Mouse (Mus musculus) embryo, embryonic 10 days (tissue): ENCODE measurements around the gene Sorcs3.
A peak's percentile ranks its signal among the peaks of the same experiment; 100 is the strongest.

Experiments used
- DNase-seq: peaks from one replicate; pipeline ENCODE4 v3.0.0-alpha.2; 2015; ENCODE audit warnings: low spot score

The Sorcs3 gene

DNA sequence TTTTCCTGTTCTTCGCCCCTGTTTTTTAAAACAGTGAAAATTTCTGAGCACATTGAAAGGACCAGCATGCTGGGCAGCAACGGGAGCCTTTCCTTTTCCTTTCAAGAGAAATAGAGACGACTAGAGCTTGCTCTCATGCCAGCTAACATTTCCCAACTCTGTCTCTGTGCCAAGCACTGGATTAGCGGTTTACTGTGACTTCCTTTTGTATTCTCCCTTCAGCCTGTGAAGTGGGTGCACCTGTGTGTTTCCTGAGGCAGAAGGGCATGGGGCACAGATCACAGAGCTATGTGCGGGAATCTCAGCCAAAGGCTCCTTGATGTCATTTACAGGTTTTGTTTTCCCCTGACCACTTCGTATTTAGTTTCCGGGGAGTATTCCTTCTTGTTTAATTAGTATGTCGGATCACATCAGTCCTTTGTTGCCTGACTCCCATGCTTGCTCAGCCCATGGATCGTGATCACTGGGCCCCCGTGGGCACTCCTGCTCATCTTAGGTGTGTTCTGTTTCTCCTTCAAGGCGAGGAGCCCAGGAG lies 172.2 kb downstream of the Sorcs3 start:
- no peak for DNase-seq

DNA sequence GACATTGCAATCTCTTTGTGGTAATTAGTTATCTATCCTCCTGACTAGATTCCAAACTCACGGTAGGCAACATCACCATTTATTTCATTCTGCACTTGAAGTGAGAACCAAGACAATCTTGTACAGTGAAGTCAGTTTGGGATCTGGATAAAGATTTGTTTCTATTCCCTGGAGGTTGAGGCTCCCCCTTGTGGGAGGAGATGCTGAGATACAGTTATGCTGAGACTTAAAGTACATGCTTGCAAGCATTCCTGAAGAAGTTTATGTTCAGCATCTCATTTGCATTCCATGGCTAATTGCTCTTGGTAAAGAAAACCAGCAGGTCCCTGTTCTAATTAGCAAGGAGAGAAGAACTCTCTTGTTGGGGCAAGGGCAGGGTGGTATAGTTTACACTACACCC lies 185.7 kb downstream of the Sorcs3 start:
- DNase-seq: peak; percentile 15

DNA sequence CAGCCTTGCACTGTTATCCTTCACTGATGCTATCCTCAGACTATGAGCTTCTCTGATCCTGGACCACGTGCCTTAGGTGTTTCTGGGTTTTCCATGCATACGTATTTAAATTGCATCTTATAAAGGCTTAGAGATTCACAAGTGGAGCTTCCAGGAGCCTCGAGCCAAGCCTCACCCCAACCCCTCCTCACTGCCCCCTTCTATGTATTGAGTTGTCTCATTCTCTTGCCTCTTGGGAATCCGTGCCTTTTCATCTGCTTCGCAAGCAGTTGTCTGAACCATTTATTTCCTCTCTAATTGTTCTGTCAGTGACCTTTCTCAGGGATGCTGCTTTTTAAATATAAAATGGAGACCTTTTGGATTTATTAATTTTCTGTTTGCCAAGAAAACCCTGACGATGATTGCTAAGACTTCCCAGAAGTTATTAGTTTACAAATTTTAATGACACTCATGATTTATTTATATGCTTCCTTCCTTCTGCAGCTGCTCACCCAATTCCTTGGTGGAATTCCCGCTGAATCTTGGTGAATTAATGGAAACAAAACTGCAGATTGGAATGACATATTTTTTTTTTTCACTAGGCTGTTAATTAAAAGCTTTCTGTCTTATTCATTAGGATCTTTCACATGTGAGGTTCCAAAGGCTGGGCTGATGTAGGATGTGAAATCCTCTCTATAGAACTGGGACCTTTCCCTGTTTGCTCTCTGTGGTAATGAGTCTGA lies 199.1 kb downstream of the Sorcs3 start:
- no peak for DNase-seq

DNA sequence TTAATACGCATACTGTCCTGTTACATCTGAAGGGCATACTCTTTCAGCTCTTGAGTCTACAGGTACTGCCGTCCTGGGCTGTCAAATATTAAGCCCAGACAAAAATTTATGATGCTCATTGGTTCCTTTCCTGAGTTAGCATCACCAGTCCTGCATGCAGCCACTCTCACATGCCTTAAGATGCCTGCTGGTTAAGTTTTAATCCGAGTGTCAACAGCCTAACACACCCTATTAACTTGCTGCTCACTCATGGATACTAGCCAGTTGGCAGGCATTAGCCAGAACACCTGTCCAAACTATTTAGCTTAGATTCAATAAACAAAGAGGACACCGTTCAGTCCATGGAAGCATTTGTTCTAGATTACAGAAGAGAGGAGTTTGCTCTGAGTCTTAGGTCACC lies 202.4 kb downstream of the Sorcs3 start:
- DNase-seq: no peak

DNA sequence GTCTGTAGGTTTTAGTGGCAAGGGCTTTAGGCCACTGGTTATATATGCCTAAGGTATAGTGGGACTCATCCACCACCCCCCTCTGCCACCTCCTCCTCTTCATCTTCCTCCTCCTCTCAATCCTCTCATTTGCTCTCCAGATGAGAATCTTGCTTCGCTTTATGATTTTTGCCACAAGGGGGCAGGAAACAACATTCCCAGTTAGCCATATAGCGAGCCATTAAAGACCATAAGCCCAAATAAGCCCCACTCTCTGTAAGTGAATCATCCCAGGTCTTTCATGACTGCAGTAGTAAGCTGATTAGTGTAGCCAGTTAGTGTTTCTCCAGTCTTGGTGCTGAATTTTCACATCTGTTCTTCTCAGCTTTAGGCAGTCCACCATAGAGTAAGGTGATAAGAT lies 205.5 kb downstream of the Sorcs3 start:
- DNase-seq: peak; percentile 30

DNA sequence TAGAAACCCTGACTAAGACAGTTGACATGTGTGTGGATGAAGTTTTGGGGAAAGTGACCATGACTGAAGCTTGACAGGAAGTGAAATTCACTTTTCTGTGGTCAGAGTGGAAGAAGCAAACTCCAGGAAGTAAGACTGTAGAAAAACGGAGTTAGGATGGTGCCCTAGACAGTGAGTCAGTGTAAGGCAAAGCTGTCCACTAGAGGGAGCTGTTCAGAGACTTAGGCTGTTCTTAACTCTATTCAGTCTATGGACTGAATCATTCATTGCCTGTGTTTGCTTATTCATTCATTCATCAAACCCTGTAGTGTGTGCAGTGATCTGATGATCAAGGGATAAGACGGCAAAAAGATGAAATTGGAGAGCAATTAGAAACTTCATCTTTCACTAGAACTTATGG lies 208.0 kb downstream of the Sorcs3 start:
- DNase-seq: peak; percentile 74

DNA sequence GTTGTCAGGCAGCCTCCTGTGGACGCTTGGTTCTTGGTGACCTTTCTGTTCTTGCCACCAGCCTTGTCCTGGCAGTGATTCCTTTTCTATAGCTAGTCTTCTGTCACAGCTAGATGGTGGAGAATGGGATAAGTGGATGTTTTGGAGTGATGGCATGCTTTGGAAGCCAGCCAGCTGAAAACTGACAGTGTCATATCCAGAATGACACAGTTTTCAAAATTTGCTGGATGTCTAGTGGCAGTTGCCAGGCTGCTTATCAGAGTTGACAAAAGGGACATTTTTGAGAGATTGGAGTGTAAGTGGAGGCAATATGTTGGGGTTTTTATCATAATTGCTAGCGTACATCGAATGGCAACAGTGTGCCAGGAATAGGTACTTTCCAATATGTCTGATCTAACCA lies 212.5 kb downstream of the Sorcs3 start:
- no peak for DNase-seq

DNA sequence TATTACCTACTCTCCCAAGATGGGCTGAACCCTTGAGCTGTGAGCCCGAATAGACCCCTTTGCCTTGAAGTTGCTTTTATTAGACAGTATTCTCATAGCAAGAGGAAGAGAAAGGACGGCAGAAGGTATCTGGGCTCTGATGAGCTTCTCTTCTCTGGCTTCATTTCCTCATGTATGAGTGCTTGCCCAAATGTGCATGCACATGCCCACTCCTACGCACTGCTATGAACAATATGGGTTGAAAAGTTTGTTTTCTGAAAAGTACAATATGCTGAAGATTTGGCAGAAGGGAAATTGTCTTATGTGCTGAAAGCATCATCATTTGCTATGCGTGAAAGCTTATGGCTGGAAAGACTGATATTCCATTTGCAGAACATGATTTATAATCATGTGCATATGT lies 223.4 kb downstream of the Sorcs3 start:
- no peak for DNase-seq

DNA sequence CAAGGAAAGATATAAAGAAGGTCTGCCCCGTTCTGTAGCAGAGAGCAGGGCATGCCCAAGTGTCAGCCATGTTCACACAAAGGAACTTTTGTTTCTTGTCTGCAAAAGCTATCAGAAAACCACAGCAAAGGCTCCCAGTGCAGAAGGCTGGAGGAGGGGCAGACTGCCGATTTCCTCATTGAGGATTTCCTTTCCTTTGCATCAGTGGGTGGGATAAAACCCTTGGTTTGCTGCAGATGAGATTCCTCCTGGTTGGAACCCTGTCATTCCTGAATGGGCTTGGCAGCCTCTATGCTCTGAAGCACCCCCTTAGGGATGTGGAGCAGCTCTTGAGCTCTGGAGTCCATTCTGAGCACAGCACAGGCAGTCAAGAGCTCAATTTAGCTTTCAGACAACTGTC lies 223.9 kb downstream of the Sorcs3 start:
- DNase-seq: peak; percentile 30

DNA sequence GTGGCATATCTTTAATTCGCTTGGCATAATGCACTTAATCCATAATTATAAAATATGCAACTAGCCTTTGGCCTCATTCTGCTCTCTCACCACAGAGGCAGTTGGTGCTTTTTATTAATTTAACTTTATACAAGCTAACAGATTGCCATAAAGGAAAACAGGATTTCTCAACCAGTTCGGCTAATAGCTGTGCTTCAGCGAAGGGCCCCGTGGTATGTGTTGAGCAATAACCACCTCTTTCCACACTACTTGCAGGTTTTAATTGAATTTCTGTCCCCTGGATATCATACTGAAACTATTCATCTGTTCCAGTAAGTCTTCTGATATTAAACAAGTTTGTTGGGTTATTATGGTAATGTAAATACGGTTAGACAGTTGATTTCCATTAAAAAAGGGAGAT lies 224.5 kb downstream of the Sorcs3 start:
- no peak for DNase-seq

DNA sequence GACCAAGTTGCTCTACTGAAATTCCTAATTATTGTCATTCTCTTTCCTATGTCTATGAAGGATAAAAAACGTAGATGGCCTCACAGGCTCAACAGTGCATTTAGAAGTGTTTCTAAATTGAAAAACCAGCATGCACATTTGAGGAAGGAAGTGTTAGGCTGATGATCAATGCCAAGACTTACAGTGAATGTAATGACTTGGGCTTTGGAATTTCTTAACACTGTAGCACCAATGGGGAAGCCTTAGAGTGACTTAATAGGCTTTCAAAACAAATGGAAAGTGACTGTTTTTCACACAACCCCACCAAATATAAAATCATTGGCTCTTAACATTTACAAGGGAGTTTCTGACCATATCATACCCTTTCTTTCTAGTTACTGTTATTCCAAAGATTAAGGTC lies 232.6 kb downstream of the Sorcs3 start:
- DNase-seq: no peak

DNA sequence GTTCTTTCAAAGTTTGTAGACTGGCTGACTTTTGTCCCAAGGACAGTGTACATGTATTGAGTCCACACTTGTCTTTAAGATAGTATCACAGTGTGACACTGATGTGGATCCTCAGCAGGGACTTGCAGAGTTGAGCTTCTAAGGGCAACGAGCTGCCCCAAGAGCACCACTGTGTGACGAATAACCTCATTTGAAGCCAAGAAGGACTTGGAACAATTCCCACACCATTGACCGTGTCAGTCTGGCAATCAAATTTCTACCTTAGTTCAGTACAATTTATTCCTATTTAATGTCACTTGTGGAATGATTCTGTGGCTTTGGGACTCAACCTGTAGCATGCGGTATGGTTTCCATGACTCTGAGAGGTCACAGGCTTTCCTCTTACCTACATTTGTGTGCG lies 255.3 kb downstream of the Sorcs3 start:
- DNase-seq: no peak

DNA sequence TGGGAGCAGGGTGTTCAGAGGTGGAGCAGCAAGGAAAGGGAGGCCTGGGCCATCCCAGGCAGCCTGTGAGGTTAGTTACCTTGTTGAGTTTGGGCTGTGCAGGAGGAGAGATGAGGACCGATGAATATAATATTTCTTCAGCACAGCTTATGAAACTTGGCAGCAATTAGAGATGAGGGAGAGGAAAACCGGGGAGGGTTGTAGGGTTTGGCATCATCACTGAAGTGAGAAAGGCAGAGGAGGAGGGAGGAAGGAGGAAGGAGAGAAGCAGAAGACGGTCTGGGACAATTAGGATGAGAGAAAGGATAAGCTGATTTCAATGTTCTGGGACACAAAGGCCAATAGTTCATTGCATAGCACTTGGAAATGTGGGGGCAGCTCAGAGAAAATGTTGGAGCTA lies 256.6 kb downstream of the Sorcs3 start:
- no peak for DNase-seq

DNA sequence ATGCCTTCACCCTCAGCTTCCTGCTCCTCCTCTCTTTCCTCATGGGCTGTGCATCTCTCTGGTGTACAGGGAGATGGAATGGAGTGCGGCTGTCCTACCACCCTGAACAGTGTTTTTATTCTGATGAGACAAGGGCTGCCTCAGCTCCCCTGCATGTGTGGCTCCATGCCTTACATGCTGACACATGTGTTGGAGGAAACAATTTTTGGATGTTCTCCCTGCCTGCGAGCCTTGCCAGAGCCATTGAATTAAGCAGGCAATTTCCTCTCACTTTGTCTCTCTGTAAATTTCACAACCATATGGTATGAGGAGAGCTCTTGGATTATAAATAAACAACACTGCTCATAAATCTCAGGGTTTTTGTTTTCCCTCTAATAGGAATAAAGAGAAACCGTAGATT lies 257.7 kb downstream of the Sorcs3 start:
- no peak for DNase-seq

DNA sequence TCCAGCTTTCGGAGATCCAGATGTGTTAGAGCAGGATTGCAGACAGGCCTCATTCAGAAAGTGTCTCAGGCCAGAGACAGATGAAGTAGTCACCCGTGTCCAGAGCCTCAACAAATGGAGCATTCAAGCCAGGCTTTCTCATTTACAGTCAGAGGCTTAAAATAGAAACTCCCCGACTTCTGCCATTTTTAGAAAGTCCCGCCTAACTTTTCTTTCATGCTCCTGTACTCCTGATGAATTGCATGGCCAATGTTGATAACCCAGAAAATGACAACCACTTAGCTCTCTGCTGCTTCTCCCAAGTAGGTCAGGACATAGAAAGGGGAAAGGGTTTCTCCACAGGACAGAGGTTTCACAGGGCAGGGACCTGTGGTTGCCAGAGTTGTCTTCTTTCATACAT lies 261.6 kb downstream of the Sorcs3 start:
- DNase-seq: no peak

DNA sequence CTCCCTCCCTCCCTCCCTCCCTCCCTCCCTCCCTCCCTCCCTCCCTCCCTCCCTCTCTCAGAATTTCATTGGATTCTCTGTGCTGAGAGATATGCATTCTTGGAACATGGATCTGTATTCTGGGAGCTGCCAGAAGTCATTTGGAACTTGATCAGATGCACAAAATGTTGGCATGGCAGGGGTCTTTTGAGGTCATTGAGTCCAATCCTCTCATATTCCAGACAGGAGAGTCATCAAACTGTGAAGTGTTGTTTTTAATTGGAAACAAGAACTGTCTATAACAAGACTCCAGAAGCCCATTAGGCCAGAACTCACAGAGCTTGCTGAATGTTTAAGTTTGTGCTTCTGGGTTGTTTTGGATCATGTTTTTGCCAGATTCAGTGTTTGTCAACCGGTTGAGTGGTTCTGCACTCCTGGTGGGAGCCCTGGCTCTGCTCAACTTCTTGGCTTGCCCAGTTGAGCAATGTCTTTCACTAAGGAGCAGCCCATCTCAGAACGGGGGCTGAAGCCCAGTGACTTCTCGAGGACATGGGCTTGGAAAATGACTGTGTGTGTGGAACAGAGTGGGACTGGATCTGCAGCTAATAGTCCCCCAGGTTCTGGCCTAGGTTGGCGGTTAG lies 264.1 kb downstream of the Sorcs3 start:
- no peak for DNase-seq

DNA sequence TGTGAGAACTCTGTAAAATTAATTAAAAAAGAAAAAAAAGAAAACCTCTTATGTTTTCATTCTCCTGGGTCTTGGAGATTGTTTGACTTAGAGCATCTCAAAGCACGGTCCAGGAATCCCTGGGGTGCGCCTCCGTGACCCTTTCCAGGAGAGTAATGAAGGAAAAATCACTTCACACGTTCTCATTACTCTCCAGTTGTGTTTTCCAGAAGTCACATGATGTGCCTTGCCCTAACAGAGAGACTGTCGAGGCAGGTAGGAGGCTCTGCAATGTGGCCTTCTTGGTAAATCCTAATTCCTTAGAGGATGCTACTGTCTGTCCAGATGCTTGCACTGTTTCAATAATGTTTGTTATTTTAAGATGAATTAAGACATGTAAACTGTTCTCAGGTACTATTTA lies 266.1 kb downstream of the Sorcs3 start:
- peak; percentile 37 for DNase-seq

DNA sequence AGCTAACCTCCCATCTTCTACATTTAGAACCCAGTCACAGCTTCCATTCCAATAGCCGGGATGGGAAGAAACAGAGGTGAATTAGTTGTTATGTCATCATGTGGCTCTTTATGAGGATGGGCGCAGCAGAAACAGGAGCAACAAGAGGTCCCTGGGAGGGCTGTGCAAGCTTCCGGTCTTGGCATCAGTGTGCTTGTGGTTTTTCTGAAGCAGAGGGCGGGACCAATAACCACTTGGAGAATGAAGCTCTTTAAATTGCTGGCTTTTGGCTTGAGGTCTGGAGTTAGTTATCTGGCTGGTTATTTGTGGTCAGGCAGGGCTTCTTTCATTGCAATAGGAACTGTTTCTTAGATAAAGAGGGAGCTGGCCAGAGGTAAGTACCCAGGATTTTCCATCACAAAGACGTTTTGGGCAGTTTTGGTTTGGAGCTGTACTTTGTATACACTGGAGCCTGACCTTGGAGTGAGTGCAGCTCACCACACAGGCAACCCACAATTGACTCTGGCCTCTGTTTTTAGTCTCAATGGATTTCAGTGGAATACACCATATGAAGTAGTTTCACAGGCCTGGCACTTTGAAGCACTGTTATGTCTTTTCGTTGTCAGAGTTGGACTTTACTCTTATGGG lies 270.1 kb downstream of the Sorcs3 start:
- no peak for DNase-seq

DNA sequence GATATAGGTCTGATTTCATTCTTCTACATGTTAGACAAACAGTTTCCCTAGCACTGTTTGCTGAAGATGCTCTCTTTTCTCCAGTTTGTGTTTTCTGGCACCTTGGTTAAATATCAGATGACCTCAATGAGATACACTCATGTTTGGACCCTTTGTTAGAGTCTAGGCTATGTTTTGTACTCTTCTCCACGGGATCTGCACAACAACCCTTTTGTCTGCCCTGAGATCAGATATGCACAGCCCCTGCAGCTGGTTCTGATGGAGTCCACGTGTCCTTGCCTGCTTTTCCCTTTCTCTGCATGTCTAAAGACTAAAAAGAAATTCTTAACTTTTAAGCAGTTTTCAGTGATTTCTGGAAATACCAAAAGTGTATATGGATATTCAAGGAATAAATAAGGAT lies 273.0 kb downstream of the Sorcs3 start:
- no peak for DNase-seq

DNA sequence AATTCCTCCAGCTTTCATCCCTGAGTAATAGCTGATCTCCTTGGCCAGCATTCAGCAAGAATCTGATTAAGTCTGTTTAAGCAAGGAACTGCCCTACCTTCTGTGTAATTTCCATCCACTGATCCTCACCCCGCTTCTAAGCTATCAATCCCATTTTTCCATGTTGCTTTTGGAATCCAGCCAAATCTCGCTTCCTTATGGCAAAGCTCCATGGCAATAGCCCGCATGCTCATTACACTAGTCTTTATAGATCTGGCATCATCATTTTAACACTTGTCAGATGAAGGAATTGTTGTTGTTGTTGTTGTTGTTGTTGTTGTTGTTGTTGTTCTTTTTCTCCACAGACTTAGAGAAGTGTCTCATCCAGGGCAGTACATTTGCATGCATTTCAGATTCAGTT lies 277.1 kb downstream of the Sorcs3 start:
- no peak for DNase-seq

DNA sequence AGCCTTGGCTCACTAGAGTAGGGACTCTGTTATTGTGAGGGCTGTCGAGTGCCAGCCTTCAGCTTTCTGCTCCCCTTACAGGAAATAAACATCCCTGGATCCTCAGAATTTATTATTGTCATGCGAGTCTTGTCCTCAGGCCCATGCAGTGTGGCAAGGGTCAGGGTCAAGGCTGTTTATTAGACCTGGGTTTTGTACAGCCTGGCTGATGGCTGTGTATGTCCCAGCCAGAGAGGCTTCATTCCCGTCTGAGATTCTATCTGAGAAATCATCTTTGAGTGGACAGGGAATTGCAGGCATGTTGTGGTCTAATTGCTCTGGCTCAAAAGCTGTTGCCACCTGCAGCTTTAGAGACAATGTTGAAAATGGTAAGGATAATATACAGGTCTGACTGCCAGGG lies 285.3 kb downstream of the Sorcs3 start:
- DNase-seq: no peak

DNA sequence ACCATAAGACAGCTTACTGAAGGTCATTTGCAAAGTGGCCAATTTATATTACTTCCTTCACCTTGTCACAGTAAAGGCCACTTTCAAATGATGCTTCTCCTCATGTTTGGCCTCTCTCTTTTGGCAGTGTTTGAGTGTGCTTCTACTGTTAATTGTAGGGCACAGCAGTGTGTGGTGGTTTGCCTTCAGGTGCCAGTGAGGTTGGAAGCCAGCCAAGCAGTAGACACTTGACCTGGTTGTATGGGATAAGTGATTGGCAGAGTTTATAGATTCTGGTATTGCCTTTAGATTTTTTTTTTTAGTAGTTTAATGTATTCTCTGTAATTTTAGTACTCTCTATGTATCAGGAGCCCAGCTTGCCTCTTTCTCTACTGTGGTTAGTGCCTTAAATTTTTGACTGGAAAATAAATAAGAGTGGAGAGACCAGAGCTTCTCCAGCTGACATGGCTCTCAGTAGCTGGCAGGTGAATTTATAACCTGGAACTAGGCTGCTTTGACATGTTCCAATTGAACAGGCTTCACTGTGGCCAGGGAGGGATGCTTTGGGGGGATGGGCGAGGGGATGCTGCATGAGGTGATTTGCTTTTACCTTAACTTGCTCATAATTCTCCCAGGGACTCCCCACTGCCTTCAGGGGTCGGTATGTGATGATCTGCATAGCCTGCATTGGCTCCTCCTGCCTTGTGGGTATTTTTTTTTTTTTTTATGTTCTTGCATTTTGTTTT lies 298.2 kb downstream of the Sorcs3 start:
- no peak for DNase-seq

DNA sequence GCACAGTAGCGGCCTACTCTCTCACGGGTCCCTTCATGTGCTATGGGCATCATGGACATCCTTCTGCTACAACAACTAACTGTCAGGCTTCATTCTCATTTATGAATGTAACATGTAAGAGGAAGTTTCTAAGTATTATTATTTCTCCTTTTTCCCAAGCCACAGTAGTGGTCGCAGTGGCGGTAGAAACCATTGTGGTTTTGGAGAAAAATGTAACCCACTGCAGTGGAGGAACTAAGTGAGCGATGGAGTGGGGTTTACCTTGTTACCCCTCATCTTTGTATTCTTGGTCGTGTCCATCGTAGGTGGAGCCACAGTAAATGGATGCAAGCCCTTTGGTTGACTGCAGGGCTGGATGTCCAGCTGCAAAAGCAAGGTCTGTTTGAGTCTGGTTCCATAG lies 318.0 kb downstream of the Sorcs3 start:
- DNase-seq: no peak
